Mouse (Mus musculus): ENCODE measurements around the gene Zfp114. TPM values are rescaled to one million over a fixed set of nuclear protein-coding genes. Genes with fewer than 3 reads are reported as not detected.

Gene Zfp114
- polyA plus RNA-seq, 1 experiment from 2014 or later: 5.3 TPM

DNA sequence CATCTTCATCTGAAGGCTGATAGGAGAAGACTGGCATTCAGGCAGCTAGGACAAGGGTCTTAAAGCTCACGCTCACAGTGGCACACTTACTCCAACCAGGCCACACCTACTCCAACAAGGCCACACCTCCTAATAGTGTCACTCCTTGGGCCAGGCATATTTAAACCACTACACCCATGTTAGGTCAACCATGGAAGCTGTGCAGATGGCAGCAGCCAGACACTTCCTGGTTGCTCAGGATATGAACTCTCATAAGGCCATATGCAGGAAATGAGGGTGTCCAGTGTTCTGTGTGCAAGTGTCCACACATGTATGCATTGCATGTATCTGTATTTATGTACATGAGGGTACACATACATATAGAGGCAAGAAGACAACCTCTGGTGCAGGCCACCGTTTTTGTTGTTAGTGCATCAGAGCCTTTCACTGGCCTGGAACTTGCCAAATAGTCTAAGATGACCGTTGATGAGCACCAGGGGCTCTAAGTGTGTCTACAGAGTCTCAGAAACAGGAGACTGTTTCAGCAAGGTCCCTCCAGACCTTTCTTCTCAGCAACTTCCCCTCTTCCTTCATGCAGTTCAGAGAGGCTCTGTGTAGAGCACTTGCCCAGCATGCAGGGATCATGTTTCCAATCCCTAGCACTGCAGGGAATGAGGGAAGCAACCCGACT is 14.2 kb downstream of the Zfp114 start:
- Histone ChIP-seq H3K27me3 (ENCODE audit: control insufficient read depth, insufficient read depth, low read depth, low read length) (no peaks in the 10 kb centered on the region), H3K36me3 (ENCODE audit: control insufficient read depth, insufficient read depth, low read length) (peaks cover 7% of the 10 kb centered on the region), H3K9ac (ENCODE audit: low read depth, low read length) (no peak overlapping the region), H3K4me1 (ENCODE audit: control insufficient read depth, insufficient read depth, low read length) (no peaks in the 10 kb centered on the region), H3K9me3 (replicated peaks; ENCODE audit: control insufficient read depth, low read length, poor library complexity, severe bottlenecking) (no peaks in the 10 kb centered on the region), H3K27ac (ENCODE audit: low read length) (no peak overlapping the region), H3K4me2 (ENCODE audit: low read length) (no peak overlapping the region), H3K4me3 (ENCODE audit: low read depth, low read length) (no peak overlapping the region)
- WGBS: 60% methylated on average over 4 of the region's 4 CpGs
- no peak for ATAC-seq

DNA sequence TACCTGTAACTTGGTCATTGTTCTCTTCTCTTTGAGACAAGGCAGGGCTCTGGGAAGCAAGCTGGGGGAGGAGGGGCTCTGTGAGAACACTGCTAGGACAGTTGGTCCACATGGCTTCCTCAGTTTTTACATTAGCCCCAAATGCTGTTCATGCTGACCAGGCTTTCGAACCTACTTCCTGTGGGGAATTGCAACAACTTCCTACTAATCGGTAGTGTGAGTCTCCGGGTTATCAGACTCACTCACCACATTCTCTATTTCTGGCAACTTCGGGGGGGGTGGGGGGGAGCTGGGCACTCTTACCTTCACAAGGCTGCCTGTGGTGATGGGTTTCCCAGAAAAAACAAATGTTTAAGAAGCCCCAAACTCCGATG is 14.7 kb downstream of the Zfp114 start:
- no peak overlapping the region for H3K9ac ChIP-seq (ENCODE audit: low read depth, low read length)
- WGBS: 89% methylated on average over 5 of the region's 5 CpGs
- H3K27ac ChIP-seq (ENCODE audit: low read length): no peak overlapping the region
- no peak for ATAC-seq
- no peaks in the 10 kb centered on the region for H3K9me3 ChIP-seq (replicated peaks; ENCODE audit: control insufficient read depth, low read length, poor library complexity, severe bottlenecking)
- no peaks in the 10 kb centered on the region for H3K27me3 ChIP-seq (ENCODE audit: control insufficient read depth, insufficient read depth, low read depth, low read length)
- no peak overlapping the region for H3K4me3 ChIP-seq (ENCODE audit: low read depth, low read length)
- peaks cover 7% of the 10 kb centered on the region for H3K36me3 ChIP-seq (ENCODE audit: control insufficient read depth, insufficient read depth, low read length)
- no peak overlapping the region for H3K4me2 ChIP-seq (ENCODE audit: low read length)
- H3K4me1 ChIP-seq (ENCODE audit: control insufficient read depth, insufficient read depth, low read length): no peaks in the 10 kb centered on the region

DNA sequence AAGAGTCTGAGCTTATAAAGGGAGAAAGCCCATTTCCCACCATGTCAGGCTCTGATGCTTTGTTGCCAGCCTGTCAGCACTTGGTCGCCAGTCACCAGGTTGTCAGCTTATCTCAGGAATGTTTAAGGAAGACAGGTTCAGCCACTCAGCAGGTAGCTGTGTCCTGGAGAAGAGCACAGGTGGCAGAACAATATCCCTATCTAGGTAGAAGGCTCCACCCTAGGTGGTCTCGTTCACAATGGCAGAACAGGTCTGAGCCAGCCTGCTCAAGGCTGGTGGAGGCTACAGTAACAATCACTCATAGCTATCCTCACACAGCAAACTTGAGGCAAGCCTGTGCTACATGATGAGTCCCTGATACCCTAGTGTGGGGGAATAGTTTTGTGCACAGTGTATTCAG is 16.5 kb downstream of the Zfp114 start:
- no peaks in the 10 kb centered on the region for H3K9me3 ChIP-seq (replicated peaks; ENCODE audit: control insufficient read depth, low read length, poor library complexity, severe bottlenecking)
- H3K4me3 ChIP-seq (ENCODE audit: low read depth, low read length): no peak overlapping the region
- no peaks in the 10 kb centered on the region for H3K27me3 ChIP-seq (ENCODE audit: control insufficient read depth, insufficient read depth, low read depth, low read length)
- 79% methylated on average over 2 of the region's 2 CpGs for WGBS
- peaks cover 7% of the 10 kb centered on the region for H3K36me3 ChIP-seq (ENCODE audit: control insufficient read depth, insufficient read depth, low read length)
- no peak overlapping the region for H3K4me2 ChIP-seq (ENCODE audit: low read length)
- H3K4me1 ChIP-seq (ENCODE audit: control insufficient read depth, insufficient read depth, low read length): no peaks in the 10 kb centered on the region
- no peak overlapping the region for H3K9ac ChIP-seq (ENCODE audit: low read depth, low read length)
- ATAC-seq: no peak
- H3K27ac ChIP-seq (ENCODE audit: low read length): no peak overlapping the region

DNA sequence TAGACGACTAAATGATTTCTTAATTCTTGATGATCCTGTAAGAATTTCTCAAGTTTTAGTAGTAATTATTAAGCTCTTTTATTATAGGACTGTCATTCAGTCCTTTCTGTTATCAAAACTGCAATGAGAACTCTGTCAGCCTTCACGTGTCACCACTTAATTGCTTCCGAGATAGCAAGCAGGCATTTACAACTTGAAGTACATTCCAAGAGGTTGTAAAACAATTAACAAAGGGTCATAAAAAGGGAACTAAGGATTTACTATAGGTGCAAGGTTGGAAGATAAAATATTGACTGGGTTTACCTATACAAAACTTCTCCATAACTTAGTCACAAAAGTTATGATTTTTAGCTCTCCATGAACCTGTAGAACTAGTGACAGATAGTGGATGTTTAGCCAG is 18.3 kb downstream of the Zfp114 start:
- no peaks in the 10 kb centered on the region for H3K4me1 ChIP-seq (ENCODE audit: control insufficient read depth, insufficient read depth, low read length)
- no peaks in the 10 kb centered on the region for H3K27me3 ChIP-seq (ENCODE audit: control insufficient read depth, insufficient read depth, low read depth, low read length)
- no peaks in the 10 kb centered on the region for H3K9me3 ChIP-seq (replicated peaks; ENCODE audit: control insufficient read depth, low read length, poor library complexity, severe bottlenecking)
- H3K4me3 ChIP-seq (ENCODE audit: low read depth, low read length): no peak overlapping the region
- H3K4me2 ChIP-seq (ENCODE audit: low read length): no peak overlapping the region
- no peak overlapping the region for H3K27ac ChIP-seq (ENCODE audit: low read length)
- WGBS: 94% methylated on average over 3 of the region's 3 CpGs
- peaks cover 17% of the 10 kb centered on the region for H3K36me3 ChIP-seq (ENCODE audit: control insufficient read depth, insufficient read depth, low read length)
- no peak for ATAC-seq
- H3K9ac ChIP-seq (ENCODE audit: low read depth, low read length): no peak overlapping the region

DNA sequence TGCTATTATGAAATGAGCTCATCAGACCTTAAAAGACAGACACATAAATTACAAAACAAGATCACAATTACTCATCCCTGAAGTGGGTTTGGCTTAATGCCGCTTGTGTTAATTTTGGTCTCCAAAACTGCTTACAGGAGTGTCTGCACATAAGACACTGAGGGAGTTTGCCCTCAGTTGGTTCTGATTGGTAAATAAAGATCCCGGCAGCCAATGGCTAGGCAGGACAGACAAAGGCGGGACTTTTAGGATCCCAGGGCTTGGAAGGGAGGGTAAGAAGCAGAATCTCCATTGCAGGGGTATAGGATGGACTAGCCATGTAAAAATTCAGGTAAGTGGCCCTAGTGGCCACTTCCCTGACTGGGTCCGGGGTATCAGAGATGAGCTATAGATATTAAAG is 22.1 kb downstream of the Zfp114 start:
- H3K4me2 ChIP-seq (ENCODE audit: low read length): no peak overlapping the region
- ATAC-seq: no peak
- no peaks in the 10 kb centered on the region for H3K27me3 ChIP-seq (ENCODE audit: control insufficient read depth, insufficient read depth, low read depth, low read length)
- H3K27ac ChIP-seq (ENCODE audit: low read length): no peak overlapping the region
- no peak overlapping the region for H3K4me3 ChIP-seq (ENCODE audit: low read depth, low read length)
- WGBS: 97% methylated on average over 4 of the region's 4 CpGs
- H3K4me1 ChIP-seq (ENCODE audit: control insufficient read depth, insufficient read depth, low read length): no peaks in the 10 kb centered on the region
- H3K9ac ChIP-seq (ENCODE audit: low read depth, low read length): no peak overlapping the region
- peaks cover 41% of the 10 kb centered on the region for H3K36me3 ChIP-seq (ENCODE audit: control insufficient read depth, insufficient read depth, low read length)
- no peaks in the 10 kb centered on the region for H3K9me3 ChIP-seq (replicated peaks; ENCODE audit: control insufficient read depth, low read length, poor library complexity, severe bottlenecking)

DNA sequence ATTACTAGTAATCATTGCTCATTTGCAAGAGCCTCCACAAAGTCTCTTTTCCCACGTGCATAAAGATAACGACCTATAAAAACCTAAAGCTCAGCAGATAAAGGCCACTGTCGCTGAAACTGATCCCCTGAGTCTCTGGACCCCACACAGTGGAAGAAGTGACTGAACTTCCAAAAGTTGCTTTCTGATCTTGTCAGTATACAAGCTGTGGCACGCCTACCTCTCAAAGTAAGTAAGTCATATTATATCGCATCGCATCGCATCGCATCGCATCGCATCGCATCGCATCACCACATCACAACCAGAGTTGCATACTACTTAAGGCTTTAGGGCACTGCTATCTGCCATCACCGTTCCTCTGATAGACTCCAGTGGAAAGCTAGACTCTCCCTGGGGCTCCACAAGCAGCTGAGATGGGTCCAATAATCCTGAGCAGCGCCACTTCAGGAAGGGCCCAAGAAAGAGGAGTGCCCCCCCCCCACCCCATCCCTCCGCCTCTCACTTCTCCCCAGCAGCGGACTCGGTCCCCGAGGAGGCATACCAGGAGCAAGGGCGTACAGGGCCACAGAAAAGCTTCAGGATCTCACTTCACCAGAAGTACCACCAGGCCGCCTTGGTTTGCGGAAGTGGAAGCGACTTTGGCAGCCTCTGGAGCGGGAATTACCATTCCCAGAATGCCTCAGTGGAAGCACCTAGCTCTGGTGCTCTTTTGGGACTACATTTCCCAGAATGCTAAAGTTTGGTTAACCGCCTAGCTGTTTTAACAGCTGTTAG is 32.8 kb downstream of the Zfp114 start:
- H3K9ac ChIP-seq (ENCODE audit: low read depth, low read length): peak overlapping the region; percentile 82
- H3K27me3 ChIP-seq (ENCODE audit: control insufficient read depth, insufficient read depth, low read depth, low read length): no peaks in the 10 kb centered on the region
- H3K27ac ChIP-seq (ENCODE audit: low read length): peak overlapping the region; percentile 69
- H3K4me3 ChIP-seq (ENCODE audit: low read depth, low read length): peak overlapping the region; percentile 64
- peak overlapping the region; percentile 69 for H3K4me2 ChIP-seq (ENCODE audit: low read length)
- WGBS: 13% methylated on average over 24 of the region's 24 CpGs
- peaks cover 10% of the 10 kb centered on the region for H3K4me1 ChIP-seq (ENCODE audit: control insufficient read depth, insufficient read depth, low read length)
- no peaks in the 10 kb centered on the region for H3K9me3 ChIP-seq (replicated peaks; ENCODE audit: control insufficient read depth, low read length, poor library complexity, severe bottlenecking)
- 0 out of 2 replicates have a peak, but pooled peaks cover 1% of the 10 kb centered on the region for H3K36me3 ChIP-seq (ENCODE audit: control insufficient read depth, insufficient read depth, low read length)
- peak; percentile 92 for ATAC-seq

DNA sequence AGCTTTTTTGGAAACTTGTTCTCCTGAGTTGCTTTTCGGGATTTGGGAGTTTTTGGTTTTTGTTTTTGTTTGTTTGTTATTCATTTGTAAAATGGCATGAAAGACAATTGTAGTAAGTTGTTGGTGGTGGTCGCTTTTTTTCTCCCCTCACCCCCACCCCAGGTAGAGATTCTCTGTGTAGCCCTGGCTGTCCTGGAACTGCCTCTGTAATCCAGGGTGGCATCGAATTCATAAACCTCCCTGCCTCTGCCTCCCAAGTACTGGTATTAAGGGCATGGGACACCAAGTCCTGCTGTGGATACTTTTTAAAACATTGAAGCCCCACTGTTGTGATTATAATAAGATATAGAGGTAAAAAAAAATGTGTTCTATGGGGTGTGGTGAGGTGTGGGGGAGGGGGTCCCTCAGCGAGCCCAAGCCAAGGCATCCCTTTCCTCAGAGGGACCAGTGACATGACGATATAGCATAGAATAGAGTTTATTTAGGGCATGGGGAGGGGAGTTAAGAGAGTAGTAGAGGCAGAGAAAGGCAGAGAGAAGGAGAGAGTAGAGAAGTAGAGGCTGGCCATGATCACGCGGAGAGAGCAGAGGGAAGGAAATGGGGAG is 33.5 kb downstream of the Zfp114 start:
- 60% methylated on average over 7 of the region's 7 CpGs for WGBS
- H3K4me2 ChIP-seq (ENCODE audit: low read length): peak overlapping the region; percentile 69
- H3K27me3 ChIP-seq (ENCODE audit: control insufficient read depth, insufficient read depth, low read depth, low read length): no peaks in the 10 kb centered on the region
- no peak overlapping the region for H3K27ac ChIP-seq (ENCODE audit: low read length)
- H3K4me3 ChIP-seq (ENCODE audit: low read depth, low read length): peak overlapping the region; percentile 64
- ATAC-seq: peak; percentile 79
- no peaks in the 10 kb centered on the region for H3K36me3 ChIP-seq (ENCODE audit: control insufficient read depth, insufficient read depth, low read length)
- peaks cover 10% of the 10 kb centered on the region for H3K4me1 ChIP-seq (ENCODE audit: control insufficient read depth, insufficient read depth, low read length)
- no peaks in the 10 kb centered on the region for H3K9me3 ChIP-seq (replicated peaks; ENCODE audit: control insufficient read depth, low read length, poor library complexity, severe bottlenecking)
- H3K9ac ChIP-seq (ENCODE audit: low read depth, low read length): no peak overlapping the region; the same call in 1 of the 2 replicates

DNA sequence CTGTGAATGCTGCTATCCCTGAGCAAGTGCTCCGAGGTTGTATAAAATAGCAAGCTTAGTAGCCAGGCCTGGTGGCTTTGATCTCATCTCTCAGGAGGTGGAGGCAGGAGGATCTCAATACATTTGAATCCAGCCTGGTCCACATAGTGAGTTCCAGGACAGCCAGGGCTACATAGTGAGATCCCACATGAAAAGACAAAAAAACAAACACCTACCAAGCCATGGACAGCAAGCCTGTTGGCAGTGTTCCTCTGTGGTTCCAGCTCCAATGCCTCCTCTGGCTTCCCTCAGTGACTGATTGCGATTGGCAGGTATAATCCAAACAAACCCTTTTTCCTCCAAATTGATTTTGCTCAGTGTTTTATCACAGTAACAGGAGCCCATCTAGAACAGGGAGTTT is 35.4 kb downstream of the Zfp114 start:
- Histone ChIP-seq H3K9me3 (replicated peaks; ENCODE audit: control insufficient read depth, low read length, poor library complexity, severe bottlenecking) (no peaks in the 10 kb centered on the region), H3K4me2 (ENCODE audit: low read length) (no peak overlapping the region), H3K9ac (ENCODE audit: low read depth, low read length) (no peak overlapping the region), H3K36me3 (ENCODE audit: control insufficient read depth, insufficient read depth, low read length) (no peaks in the 10 kb centered on the region), H3K27ac (ENCODE audit: low read length) (no peak overlapping the region), H3K27me3 (ENCODE audit: control insufficient read depth, insufficient read depth, low read depth, low read length) (no peaks in the 10 kb centered on the region), H3K4me1 (ENCODE audit: control insufficient read depth, insufficient read depth, low read length) (peaks cover 10% of the 10 kb centered on the region), H3K4me3 (ENCODE audit: low read depth, low read length) (no peak overlapping the region)
- whole genome bisulfite sequencing: 89% methylated on average over 2 of the region's 2 CpGs
- no peak for ATAC-seq

DNA sequence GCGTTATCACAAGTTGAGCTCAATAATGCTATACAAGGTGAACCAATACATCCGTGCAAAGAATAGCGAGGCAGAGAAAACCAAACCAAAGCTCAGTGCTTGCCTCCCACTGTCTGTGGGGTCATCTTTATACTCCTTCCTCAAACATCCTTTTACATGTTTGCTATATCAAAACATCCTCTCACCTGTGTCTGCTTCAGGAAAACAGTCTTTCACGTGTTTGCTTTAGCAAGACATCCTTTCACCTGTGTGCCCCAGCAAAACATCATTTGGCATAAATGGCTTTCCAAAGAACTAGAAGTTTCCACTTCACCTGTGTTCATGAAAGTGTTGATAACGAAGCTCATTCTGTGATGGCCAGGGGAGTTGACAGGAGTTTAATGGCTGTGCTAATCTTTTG is 36.5 kb downstream of the Zfp114 start, which contains the start of gene Zfp111:
TSS of gene Zfp111 (minus strand) at position 101 of the 400 bp plus-strand sequence.
- WGBS: 84% methylated on average over 5 of the region's 5 CpGs

More for the DNA sequence above, 36.5 kb downstream of the Zfp114 start, which contains the start of gene Zfp111:
- Histone ChIP-seq H3K27ac (ENCODE audit: low read length) (no peak within 1 kb of the TSS), H3K4me1 (ENCODE audit: control insufficient read depth, insufficient read depth, low read length) (peaks cover 10% of the 10 kb centered on the region), H3K9ac (ENCODE audit: low read depth, low read length) (no peak within 1 kb of the TSS), H3K4me3 (ENCODE audit: low read depth, low read length) (no peak within 1 kb of the TSS), H3K27me3 (ENCODE audit: control insufficient read depth, insufficient read depth, low read depth, low read length) (no peaks in the 10 kb centered on the region), H3K36me3 (ENCODE audit: control insufficient read depth, insufficient read depth, low read length) (no peaks in the 10 kb centered on the region), H3K9me3 (replicated peaks; ENCODE audit: control insufficient read depth, low read length, poor library complexity, severe bottlenecking) (no peaks in the 10 kb centered on the region), H3K4me2 (ENCODE audit: low read length) (no peak within 1 kb of the TSS)
- no peak for ATAC-seq
